Mouse (Mus musculus) hindbrain, embryonic 10.5 days (tissue): ENCODE measurements around the gene Pecr. TPM values are rescaled to one million over a fixed set of nuclear protein-coding genes. Genes with fewer than 3 reads are reported as not detected.
A peak's percentile ranks its signal among the peaks of the same experiment; 100 is the strongest.

Experiments
- DNase-seq: peaks from one replicate; pipeline ENCODE4 v3.0.0-alpha.2; 2017; ENCODE audit warnings: low spot score
- H3K27ac ChIP-seq: fragments of 300-500 bp; sonication (generic); 2 replicates; pipeline ENCODE4 v1.5.1; 2016; ENCODE audit warnings: mild to moderate bottlenecking, moderate library complexity
- H3K27me3 ChIP-seq: fragments of 300-500 bp; sonication (generic); 2 replicates; pipeline ENCODE4 v1.6.1; 2016; ENCODE audit warnings: mild to moderate bottlenecking; ENCODE audit not compliant: poor library complexity, insufficient read depth, severe bottlenecking
- H3K36me3 ChIP-seq: fragments of 300-500 bp; sonication (generic); 2 replicates; pipeline ENCODE4 v1.6.1; 2016; ENCODE audit warnings: mild to moderate bottlenecking, moderate library complexity
- H3K4me1 ChIP-seq: fragments of 300-500 bp; sonication (generic); replicated peaks from 2 replicates; pipeline ENCODE4 v1.6.1; 2016; ENCODE audit warnings: mild to moderate bottlenecking
- H3K4me3 ChIP-seq: fragments of 300-500 bp; sonication (generic); 2 replicates; pipeline ENCODE4 v1.5.1; 2016; ENCODE audit warnings: mild to moderate bottlenecking, moderate library complexity
- H3K9me3 ChIP-seq: fragments of 300-500 bp; sonication (generic); 2 replicates; pipeline ENCODE4 v1.6.1; 2016; ENCODE audit warnings: mild to moderate bottlenecking, moderate library complexity
- WGBS: fragments of 180-500 bp; shearing (Covaris S2); methylation state at CpG from one replicate; pipeline ENCODE4 v1.1.7; 2016; 5-methylcytosine and 5-hydroxymethylcytosine counted together
- polyA plus RNA-seq: library from polyadenylated mRNA; unstranded; fragments of >200 nt; fragmentation: Nextera tagmentation; extraction: Ambion mirVana; gene quantifications from 2 replicates; pipeline ENCODE4 v1.2.1, GENCODE M21; 2016

Pecr gene
- polyA plus RNA-seq, 1 experiment from 2014 or later: 22.8 TPM

DNA sequence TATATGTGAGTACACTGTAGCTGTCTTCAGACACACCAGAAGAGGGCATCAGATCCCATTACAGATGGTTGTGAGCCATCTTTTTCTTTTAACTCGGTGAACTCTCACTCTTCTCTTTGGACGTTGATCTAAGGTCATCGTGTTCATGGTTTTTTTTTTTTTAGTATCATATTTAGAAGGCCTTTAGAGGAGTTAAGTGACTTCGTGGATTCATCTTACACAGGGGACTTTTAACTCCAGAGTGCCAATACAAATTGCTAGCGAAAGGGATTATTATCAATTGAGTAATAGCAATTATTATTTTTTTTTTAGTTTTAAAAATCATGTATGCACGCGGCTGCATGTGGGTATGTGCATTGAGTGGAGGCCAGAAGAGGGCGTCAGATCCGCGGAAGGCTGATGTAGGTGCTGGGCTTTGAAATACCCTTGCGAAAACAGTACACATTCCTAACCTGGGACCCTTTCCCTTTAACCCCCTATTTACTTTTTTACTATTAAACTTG is 22.6 kb upstream of the Pecr start:
- Histone ChIP-seq H3K4me3 (peak overlapping the region; percentile 68), H3K27me3 (no peaks in the 10 kb centered on the region), H3K4me1 (peaks cover 32% of the 10 kb centered on the region), H3K9me3 (no peaks in the 10 kb centered on the region), H3K27ac (peak overlapping the region; percentile 96), H3K36me3 (peaks cover 15% of the 10 kb centered on the region)
- 5% methylated on average over 11 of the region's 11 CpGs for WGBS
- no peak for DNase-seq

DNA sequence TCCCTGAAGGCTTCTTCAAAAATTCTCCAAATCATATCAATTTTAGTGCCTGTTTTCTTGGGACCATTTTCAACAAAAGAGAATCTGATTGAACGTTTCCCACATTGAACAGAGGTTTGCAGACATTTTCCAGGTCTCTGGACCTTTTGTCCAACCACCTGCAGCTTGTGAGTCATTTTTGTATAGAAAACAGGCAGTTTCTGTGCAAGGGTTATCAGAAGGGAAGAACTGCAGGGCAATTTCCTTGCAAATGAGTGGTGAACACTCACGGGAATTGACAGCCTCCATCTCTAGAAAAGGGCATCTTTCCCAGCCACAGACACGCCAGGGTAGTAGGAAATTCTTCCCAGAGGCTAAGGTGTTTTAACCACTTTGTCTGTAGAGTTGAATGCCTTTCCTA is 22.1 kb upstream of the Pecr start:
- WGBS: 70% methylated on average over 3 of the region's 3 CpGs
- Histone ChIP-seq H3K9me3 (no peaks in the 10 kb centered on the region), H3K27ac (peak overlapping the region; percentile 96), H3K36me3 (peaks cover 10% of the 10 kb centered on the region; the same call in 1 of the 2 replicates), H3K27me3 (no peaks in the 10 kb centered on the region), H3K4me1 (peaks cover 32% of the 10 kb centered on the region), H3K4me3 (peak overlapping the region; percentile 68; the same call in 1 of the 2 replicates)
- peak; percentile 17 for DNase-seq

- 87% methylated on average over 1 of the region's 1 CpGs for WGBS
- Histone ChIP-seq H3K36me3 (no peaks in the 10 kb centered on the region), H3K27ac (no peak overlapping the region), H3K4me3 (no peak overlapping the region), H3K27me3 (no peaks in the 10 kb centered on the region), H3K9me3 (no peaks in the 10 kb centered on the region), H3K4me1 (peaks cover 4% of the 10 kb centered on the region; the same call in 1 of the 2 replicates)
- DNase-seq: no peak
Measured at GRCm38 (mm10) chr1:72301845-72302244, 17.7 kb upstream of the Pecr start.

DNA sequence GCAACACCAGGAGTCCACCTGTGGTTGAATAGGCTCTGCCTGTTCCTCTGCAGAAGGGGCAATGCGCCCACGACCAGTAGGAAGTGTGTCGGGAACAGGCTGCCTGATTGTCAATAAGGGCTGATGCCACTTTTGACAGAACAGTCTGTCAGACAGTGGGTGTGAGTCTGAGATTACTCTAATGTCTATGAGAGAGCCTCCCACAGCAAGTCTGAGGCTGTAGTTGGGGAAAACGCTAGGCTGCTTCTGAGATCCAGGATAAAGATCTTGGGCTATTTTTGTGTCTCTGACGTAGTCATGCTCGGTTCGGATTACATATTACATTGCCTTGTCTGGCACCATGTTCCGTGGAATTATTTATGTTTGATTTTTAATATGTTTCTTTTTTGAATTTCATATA is 11.6 kb upstream of the Pecr start:
- no peaks in the 10 kb centered on the region for H3K9me3 ChIP-seq
- H3K4me1 ChIP-seq: no peaks in the 10 kb centered on the region
- no peak overlapping the region for H3K27ac ChIP-seq
- DNase-seq: no peak
- 0 out of 2 replicates have a peak, but pooled peaks cover 4% of the 10 kb centered on the region for H3K36me3 ChIP-seq
- no peaks in the 10 kb centered on the region for H3K27me3 ChIP-seq
- H3K4me3 ChIP-seq: no peak overlapping the region
- WGBS: 91% methylated on average over 8 of the region's 8 CpGs

- 77% methylated on average over 4 of the region's 4 CpGs for WGBS
- H3K4me1 ChIP-seq: no peaks in the 10 kb centered on the region
- no peak for DNase-seq
- H3K9me3 ChIP-seq: no peaks in the 10 kb centered on the region
- H3K27ac ChIP-seq: no peak overlapping the region
- H3K36me3 ChIP-seq: 0 out of 2 replicates have a peak, but pooled peaks cover 4% of the 10 kb centered on the region
- no peak overlapping the region for H3K4me3 ChIP-seq
- H3K27me3 ChIP-seq: no peaks in the 10 kb centered on the region
Measured at GRCm38 (mm10) chr1:72293869-72294663, 10.0 kb upstream of the Pecr start.

DNA sequence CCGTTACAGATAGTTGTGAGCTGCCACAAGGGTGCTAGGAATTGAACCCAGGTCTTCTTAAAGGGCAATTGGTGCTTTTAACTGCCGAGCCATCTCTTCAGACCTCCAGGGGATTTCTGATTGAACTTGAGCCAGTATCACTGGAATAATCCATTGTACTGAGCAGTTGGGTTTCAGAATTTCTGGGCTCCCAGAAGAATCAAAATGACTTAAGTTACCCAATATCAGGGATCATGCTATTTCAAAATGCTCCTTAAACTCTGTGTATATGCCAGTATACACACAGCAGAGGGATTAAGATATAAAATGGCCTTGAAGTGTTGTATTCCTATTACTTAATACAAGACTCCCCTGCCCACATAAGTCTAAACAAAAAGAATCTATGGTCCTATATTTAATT is 7.8 kb upstream of the Pecr start:
- H3K27ac ChIP-seq: no peak overlapping the region
- no peaks in the 10 kb centered on the region for H3K9me3 ChIP-seq
- no peak overlapping the region for H3K4me3 ChIP-seq
- DNase-seq: no peak
- peaks cover 10% of the 10 kb centered on the region for H3K4me1 ChIP-seq
- H3K36me3 ChIP-seq: 0 out of 2 replicates have a peak, but pooled peaks cover 4% of the 10 kb centered on the region
- no peaks in the 10 kb centered on the region for H3K27me3 ChIP-seq
- WGBS: 94% methylated on average over 2 of the region's 2 CpGs

GRCm38 (mm10) chr1:72291421-72291820 is 7.3 kb upstream of the Pecr start:
- Histone ChIP-seq H3K4me1 (peaks cover 15% of the 10 kb centered on the region), H3K27me3 (no peaks in the 10 kb centered on the region), H3K4me3 (no peak overlapping the region), H3K36me3 (0 out of 2 replicates have a peak, but pooled peaks cover 4% of the 10 kb centered on the region), H3K9me3 (no peaks in the 10 kb centered on the region), H3K27ac (no peak overlapping the region)
- WGBS: 92% methylated on average over 4 of the region's 4 CpGs
- no peak for DNase-seq

DNA sequence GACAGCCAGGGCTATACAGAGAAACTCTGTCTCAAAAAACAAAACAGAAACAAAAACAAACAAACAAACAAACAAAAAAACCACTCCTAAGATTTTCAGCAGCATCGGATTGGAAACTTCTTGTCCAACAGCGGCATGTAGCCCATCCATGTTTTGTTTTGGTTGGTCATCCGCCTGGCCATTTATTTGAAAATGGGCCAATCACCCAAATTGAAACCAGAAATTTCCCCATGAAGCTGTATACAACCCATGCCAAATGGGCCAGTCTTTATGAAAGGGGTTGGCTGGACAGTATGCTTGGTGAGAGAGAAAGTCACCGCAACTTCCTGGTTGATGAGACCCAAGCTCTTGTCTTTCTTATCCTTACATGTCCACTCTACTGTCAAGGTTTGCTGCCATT is 6.8 kb upstream of the Pecr start:
- Histone ChIP-seq H3K27me3 (no peaks in the 10 kb centered on the region), H3K9me3 (no peaks in the 10 kb centered on the region), H3K36me3 (0 out of 2 replicates have a peak, but pooled peaks cover 4% of the 10 kb centered on the region), H3K27ac (no peak overlapping the region), H3K4me1 (peaks cover 19% of the 10 kb centered on the region), H3K4me3 (no peak overlapping the region)
- 94% methylated on average over 4 of the region's 4 CpGs for WGBS
- no peak for DNase-seq

DNA sequence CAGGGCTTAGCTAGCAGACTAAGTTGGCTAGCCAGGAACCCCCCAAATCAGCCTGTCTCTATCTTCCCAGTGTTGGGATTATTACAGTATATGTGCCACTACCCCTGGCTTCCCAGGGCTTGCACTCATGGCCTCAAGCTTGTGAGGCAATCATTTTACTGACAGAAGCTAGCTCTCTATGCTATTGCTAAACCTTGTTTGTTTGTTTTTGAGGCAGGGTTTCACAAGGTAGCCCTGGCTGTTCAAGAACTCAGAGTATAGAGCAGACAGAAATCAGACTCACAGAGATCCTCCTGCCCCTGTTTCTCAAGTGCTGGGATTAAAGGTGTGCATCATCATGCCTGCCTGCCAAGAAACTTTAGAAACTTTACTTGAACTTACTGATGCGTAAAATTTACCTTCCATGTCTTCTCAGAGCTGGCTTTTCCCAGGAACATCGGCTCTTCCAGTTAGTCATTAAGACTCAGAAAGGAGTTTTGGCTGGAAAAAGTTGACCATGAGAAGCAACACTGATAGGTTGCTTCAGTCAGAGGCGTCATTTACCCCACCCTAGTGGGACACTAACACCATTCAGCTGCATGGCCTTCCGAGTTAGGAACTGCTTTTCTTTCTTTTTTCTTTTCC is 4.5 kb upstream of the Pecr start:
- Histone ChIP-seq H3K9me3 (no peaks in the 10 kb centered on the region), H3K36me3 (0 out of 2 replicates have a peak, but pooled peaks cover 4% of the 10 kb centered on the region), H3K27me3 (peaks cover 10% of the 10 kb centered on the region), H3K27ac (no peak overlapping the region), H3K4me1 (peaks cover 34% of the 10 kb centered on the region), H3K4me3 (no peak overlapping the region)
- no peak for DNase-seq
- WGBS: 87% methylated on average over 4 of the region's 4 CpGs

- WGBS: 91% methylated on average over 4 of the region's 4 CpGs
- H3K36me3 ChIP-seq: 0 out of 2 replicates have a peak, but pooled peaks cover 4% of the 10 kb centered on the region
- H3K4me1 ChIP-seq: peaks cover 35% of the 10 kb centered on the region
- H3K27me3 ChIP-seq: peaks cover 10% of the 10 kb centered on the region
- H3K9me3 ChIP-seq: no peaks in the 10 kb centered on the region
- no peak overlapping the region for H3K4me3 ChIP-seq
- DNase-seq: no peak
- H3K27ac ChIP-seq: peak overlapping the region; percentile 86
Measured at GRCm38 (mm10) chr1:72287893-72288292, 3.8 kb upstream of the Pecr start.

DNA sequence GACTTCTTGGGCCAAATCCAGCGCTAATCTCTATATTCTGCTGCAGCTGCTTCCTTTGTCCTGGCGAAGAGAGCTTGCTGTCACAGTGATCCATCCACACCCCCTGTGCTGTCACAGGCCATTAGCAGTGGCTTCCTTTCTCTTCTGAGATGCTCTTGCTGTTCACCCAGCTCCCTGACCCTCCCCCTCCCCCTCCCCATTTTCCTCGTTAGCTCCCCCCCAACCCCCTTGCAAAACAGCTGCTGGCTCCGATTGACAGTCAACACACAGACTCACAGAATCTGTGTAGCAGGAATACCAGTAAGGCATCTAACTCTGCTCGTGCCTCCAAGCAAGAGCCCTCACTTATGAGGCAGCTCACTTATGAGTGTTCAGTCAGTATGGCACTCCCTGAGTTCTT is 2.8 kb upstream of the Pecr start:
- Histone ChIP-seq H3K4me1 (peaks cover 35% of the 10 kb centered on the region), H3K27me3 (peaks cover 10% of the 10 kb centered on the region), H3K4me3 (no peak overlapping the region), H3K27ac (peak overlapping the region; percentile 86), H3K9me3 (no peaks in the 10 kb centered on the region), H3K36me3 (no peaks in the 10 kb centered on the region)
- 16% methylated on average over 5 of the region's 5 CpGs for WGBS
- DNase-seq: peak; percentile 51

- DNase-seq: no peak
- Histone ChIP-seq H3K9me3 (no peaks in the 10 kb centered on the region), H3K4me3 (peak overlapping the region; percentile 70), H3K4me1 (peaks cover 35% of the 10 kb centered on the region), H3K27me3 (peaks cover 10% of the 10 kb centered on the region), H3K27ac (peak overlapping the region; percentile 87), H3K36me3 (no peaks in the 10 kb centered on the region)
- WGBS: 4% methylated on average over 5 of the region's 5 CpGs
Measured at GRCm38 (mm10) chr1:72284539-72284938, 425 bp upstream of the Pecr start.

GRCm38 (mm10) chr1:72282604-72283003 is 1.5 kb downstream of the Pecr start:
- no peak overlapping the region for H3K4me3 ChIP-seq
- no peak overlapping the region for H3K27ac ChIP-seq
- peaks cover 32% of the 10 kb centered on the region for H3K4me1 ChIP-seq
- no peak for DNase-seq
- peaks cover 10% of the 10 kb centered on the region for H3K27me3 ChIP-seq
- no peaks in the 10 kb centered on the region for H3K36me3 ChIP-seq
- no peaks in the 10 kb centered on the region for H3K9me3 ChIP-seq
- 89% methylated on average over 1 of the region's 1 CpGs for WGBS
